Mouse (Mus musculus): ENCODE results near the gene Entpd1. TPM values are rescaled to one million over a fixed set of nuclear protein-coding genes. Genes with fewer than 3 reads are reported as not detected.

Gene Entpd1
- total RNA-seq, 2 experiments from 2014 or later: 29.3 to 31.0 TPM

DNA sequence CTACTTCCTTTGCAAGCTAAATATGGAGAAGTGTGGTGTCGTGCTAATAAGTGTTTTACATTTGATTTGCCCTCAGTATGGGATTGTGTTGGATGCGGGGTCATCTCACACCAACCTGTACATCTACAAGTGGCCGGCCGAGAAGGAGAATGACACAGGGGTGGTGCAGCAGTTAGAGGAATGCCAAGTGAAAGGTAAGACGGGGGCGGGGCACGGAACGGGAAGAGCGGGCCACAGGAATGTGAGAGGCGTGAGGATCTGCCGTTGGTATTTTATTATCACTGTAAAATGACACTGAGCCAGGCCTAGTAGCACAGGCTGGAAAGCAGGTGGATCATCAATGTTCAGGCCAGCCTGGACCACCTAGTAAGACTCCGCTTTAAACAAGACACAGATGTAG, 108.2 kb downstream of the Entpd1 start:
- no peak for DNase-seq (ENCODE audit: low spot score in 2 of 2)

DNA sequence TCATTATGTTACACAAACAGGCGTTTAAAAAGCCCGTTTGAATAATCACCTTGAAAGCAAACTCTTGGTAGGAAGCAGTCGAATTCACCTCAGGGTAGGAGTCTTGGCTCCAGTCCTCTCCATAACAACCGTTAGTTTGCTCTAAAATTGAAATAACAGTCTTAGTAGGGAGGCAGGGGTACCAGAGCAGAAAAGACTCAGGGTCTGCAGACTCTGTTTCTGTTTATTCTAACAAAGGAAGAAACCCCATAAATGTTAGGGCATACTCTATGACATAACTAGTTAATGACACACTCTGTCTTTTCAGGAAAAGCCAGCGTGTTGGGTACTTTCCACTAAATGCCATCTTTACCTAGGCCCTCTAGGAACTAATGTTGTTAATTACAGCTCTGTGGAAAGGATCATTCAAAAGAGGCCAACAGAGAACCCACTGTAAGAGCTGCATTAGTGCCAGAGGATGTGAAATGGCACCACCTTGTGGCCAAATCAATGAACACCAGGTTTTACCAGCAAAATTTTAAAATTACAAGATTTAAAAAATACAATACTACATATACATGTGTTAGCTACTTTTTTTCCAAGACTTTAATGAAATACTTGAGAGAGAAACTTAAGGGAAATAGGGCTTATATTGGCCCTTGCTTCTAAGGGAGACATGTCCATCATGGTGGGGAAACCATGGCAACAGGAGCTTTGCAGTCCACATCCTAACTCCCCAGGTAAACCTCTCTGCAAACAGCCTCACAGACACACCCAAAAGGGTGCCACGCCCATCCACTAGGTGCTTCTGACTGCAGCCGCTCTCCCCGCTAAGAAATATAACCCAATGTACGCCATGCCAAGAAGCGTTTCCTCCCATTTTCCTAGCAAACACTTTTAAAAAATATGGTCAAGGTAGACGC, 110.2 kb downstream of the Entpd1 start:
- DNase-seq (ENCODE audit: low spot score in 2 of 2): peak in 1 of 2 experiments; percentile 38

DNA sequence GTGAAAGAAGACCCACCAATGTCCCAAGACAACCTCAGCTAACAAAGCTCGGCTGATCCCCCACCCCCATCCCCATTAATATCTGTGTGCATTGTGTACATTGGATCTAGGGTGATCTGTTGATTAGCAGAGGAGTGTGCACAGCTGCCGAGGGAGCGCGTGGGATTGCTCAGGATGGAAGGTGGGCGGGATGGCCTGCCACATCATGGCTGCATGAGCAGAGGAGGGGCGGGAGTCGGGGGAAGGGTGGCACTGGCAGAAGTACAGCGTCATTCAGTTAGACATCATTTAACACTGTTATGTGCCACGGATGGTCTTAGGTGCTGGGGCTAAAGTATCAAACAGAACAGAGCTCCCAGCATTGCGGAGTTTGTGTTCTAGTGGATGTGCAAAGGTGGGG, 111.3 kb downstream of the Entpd1 start:
- no peak for DNase-seq (ENCODE audit: low spot score in 2 of 2)

DNA sequence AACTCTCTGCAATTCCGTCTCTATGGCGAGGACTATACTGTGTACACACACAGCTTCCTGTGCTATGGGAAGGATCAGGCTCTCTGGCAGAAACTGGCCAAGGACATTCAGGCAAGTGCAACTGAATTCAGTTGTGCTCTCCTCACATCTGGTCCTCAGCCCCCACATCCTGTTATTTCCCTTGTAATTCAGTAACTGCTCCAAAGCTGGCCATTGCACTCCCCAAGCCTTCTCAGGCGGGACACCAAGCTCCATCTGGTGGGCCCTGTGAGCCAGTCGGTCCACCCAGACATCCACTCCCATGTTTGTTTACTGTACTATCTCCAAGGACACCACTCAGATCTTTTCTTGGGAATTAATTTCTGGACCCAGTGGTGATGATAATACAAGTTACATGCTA, 114.0 kb downstream of the Entpd1 start:
- peak in 1 of 2 experiments; percentile 30 for DNase-seq (ENCODE audit: low spot score in 2 of 2)

DNA sequence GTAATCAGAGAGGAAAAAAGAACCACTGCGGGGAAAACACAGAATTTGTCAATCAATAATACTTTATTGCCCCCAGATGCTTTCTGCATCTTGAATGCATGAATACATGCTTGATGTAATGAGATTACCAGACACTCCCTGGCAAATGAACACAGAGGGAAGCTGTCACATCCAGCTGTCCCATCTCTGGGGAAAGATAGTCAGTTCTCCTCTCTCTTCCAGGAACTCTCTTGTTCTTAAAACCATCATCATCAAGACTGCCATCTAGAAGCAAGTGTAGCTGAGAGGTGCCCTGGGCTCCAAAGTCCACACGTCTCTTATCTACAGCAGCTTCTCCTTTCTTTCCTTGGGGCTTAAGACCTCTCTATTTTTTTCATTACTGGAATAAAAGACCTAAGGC, 114.4 kb downstream of the Entpd1 start:
- no peak for DNase-seq (ENCODE audit: low spot score in 2 of 2)

DNA sequence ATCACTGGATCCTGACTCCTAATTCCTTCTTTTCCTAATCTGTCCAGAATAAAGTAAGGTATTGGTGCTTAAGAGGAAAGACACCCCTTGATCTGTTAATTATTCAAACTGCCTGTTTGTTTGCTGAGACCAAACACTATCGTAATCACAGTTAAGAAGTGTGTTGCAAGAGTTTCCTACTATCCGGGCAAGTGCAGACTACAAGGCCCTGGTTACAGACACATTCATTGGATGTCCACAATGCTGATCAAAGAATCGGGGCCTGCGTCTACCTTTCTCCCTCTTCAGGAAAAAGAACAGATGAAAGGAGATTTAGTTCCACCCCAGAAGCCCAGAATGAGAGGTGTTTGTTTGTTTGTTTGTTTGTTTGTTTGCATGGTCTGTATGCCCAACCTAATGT, 116.0 kb downstream of the Entpd1 start:
- no peak for DNase-seq (ENCODE audit: low spot score in 2 of 2)

DNA sequence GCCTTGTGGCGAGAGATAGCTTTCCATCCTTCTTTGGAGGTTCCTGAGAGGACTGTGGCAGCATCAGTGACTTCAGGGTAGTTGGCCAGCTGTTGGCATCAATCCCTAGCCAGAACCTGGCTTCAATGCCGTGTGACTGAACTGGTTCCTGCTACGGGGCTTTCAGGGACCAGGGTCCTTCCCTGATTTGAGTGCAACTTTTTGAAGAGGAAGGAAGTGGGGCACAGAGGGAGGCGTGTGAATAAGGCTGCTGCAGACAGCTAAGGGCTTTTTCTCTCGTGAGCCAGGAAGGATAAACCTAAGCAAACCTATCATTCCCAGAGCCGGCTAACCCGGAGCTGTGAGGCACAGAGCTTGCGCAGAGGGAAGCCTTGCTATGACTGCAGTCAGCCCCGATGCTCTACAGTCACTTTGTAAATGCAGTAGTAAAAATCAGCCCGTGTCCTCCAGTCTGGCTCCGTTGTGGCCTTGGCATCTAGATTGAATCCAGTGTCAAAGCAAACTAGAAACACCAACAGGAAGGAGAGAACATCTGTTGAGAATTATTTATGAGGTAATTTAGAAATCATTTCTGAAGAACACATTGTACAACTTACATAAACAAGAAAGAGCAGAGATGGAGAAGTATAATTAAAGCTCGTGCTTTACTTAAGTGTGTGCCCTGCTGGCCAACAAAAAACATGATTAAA, 116.7 kb downstream of the Entpd1 start:
- DNase-seq (ENCODE audit: low spot score in 2 of 2): no peak

DNA sequence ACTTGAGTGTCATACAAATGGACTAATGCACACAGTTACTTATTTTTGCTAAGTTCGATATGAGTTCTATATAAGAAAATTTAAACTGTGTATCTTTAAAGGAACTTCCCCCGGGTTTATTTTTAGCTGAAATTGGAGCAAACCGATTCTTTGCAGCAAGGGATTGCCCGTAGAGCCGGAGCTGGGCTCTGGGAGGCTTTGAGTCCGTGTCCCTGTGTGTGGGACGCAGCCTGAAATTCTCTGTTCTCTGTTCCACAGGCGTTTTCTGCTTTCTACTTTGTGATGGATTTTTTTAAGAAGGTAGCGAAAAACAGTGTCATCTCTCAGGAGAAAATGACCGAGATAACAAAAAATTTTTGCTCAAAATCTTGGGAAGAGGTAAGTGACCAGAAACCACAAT, 121.2 kb downstream of the Entpd1 start:
- DNase-seq (ENCODE audit: low spot score in 2 of 2): no peak

DNA sequence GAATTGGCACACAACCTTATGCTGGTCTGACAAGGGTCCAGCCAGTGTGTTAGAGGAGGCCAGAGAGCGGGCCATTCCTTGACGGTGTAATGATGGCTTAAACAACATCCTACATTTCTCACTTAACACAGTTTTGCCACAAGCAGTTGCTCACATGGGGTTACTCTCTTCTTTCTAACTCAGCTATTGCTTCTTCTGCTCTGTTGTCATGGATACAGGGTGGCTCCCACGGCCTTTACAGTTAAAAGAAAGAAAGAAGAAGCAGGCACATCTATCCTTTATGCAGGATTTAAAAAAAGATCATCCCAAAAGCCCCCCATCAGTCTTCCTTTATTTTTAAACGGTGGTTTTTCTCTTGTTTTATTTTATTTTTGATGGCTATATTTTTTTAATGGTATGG, 121.7 kb downstream of the Entpd1 start:
- no peak for DNase-seq (ENCODE audit: low spot score in 2 of 2)

DNA sequence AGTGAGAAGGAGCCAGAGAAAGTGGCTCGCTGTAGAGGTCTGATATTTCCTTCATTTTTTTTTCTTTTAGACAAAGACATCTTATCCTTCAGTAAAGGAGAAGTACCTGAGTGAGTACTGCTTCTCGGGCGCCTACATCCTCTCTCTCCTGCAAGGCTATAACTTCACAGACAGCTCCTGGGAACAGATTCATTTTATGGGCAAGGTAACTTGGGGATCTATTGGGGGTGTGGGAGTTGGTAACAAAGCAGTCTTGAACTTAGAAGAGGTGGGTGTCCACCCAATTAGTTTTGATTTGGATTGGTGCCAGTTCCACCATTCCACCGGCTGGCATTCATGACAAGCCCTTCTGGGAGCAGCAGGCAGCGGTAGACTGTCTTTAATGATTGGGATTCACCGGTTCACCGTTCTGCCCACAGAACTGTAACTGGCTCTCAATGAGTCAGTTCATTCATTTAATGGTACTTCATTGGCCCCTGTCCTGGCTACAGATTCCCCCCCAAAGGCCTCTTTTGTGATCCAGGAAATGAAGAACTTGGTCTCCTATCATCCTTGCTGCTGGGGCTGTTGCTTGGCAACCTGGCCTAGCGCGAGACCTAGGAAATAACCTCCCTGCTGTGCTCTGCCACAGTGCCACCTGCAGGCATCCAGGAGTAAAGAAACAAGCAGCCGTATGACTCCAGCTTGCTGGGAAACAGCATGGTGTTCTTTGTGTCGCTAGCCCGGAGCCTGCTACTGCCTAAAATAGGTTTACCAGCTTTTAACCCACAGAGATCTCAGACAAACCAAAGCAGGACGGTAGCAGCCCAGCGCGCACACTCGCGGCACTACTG, 124.7 kb downstream of the Entpd1 start:
- peak; percentile 42 to 65 for DNase-seq (ENCODE audit: low spot score in 2 of 2)

DNA sequence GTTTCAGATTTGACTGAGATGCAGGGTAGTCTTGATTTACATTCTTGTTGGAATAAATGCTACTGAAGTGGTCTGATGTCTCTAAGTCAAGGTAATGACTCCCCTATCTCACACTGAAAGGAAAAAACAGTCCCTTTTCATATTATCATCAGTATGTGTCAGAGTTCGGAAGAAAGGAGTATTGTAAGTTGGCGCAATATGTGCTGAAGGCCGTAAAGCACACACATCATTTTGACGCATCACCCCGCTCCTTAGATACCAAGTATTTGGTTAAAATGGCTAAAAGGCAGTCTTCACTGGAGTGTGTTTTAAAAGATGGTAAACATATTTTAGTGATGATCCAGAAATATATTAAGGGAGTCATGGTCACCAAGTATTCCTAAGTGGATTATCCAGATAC, 125.4 kb downstream of the Entpd1 start:
- no peak for DNase-seq (ENCODE audit: low spot score in 2 of 2)

DNA sequence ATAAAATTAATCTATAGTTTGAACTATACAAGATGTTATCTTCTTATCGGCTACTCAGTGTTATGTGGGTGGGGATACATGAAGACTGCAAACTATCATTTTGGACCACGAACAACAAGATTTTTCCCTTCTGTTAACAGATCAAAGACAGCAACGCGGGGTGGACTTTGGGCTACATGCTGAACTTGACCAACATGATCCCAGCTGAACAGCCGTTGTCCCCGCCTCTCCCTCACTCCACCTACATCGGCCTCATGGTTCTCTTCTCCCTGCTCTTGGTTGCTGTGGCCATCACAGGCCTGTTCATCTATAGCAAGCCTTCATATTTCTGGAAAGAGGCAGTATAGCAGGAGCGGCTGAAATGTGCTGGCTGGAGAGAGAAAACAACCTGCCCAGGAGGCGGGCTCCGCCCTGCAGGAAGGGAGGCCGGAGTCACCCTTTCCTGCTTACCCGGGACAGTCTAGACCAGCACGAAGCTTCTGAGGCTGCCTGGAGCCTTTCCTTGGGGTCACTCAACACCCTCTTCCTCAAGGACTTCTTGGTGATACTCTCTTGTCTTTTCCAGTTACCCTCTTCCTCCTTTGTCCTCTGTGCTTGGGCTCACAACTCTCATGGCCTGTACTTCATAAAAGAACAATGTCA, 126.6 kb downstream of the Entpd1 start:
- DNase-seq (ENCODE audit: low spot score in 2 of 2): no peak

DNA sequence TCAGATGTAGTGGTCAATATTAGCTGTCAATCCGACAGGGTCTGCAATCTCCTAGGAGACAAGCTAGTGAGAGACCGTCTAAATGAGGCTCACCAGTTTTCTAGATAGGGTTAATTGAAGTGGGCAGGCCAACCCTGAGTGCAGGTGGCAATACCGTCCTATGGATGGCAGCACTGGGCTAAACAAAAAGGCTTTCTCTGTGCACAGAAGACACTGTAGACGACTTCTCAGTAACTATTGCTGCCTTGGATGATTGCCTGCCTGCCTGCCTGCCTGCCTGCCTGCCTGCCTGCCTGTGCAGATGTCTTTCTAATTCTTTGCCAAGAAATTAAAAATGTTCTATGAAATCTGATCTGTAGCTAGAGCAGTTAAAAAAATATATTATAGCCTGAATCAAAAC, 134.4 kb downstream of the Entpd1 start:
- DNase-seq (ENCODE audit: low spot score in 2 of 2): no peak

DNA sequence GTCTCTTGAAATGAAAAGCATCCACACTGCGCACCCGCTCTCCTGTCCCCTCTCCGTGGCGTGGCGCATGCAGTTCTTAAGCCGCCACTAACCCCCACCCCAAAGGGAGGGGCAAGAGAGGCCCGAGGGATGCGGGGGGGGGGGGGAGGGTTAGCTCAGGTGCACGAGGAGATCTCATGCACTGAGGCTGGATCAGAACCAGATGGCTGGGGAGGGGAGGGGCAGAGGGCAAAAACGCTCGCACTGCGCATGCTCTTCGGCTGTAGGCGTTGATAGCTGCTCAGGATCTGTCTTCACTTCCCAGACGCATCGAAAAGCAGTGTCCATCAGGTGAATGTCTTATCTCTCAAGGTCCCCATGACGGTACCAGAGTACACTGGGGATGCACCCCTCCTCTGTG, 136.4 kb downstream of the Entpd1 start, which contains the start of gene Cc2d2b:
Gene Cc2d2b (plus strand): TSS at position 195 of the 400 bp plus-strand sequence.
- DNase-seq (ENCODE audit: low spot score in 2 of 2): no peak

DNA sequence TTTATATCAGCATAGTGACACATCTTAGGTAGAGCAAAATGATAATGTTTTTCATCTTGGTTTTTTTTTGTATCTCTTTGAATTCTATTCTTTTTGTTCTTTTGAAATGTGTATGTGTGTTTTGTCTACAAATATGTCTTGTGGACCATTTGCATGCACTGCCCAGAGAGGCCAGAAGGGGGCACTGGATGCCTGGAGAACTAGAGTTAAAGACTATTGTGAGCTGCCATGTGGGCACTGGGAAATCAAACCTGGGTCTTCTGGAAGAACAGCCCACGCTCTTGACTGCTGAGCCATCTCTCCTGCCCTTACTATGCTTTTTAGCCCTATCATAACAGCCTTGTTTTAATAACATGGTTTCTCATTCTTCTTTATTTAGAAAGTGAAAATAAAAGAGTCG, 142.1 kb downstream of the Entpd1 start:
- DNase-seq (ENCODE audit: low spot score in 2 of 2): peak in 1 of 2 experiments; percentile 21

DNA sequence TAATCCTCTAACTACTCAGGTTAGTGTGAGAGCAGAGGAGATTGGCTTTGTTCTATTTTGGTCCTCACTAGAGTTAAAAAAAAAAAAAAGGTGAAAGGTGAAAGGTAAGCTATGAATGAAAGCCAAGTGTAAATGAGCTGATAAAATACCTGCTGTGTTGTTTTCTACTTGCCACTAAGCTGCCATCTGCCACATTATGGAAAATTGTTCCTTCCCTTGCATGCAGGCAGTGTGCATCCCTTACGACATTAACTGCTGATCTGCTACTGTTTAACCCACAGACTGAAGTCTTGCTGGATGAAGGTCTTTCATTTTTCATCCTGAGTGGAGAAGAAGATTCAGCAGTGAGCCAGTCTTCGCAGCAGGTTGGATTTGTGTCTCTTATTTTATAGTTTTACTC, 147.9 kb downstream of the Entpd1 start:
- no peak for DNase-seq (ENCODE audit: low spot score in 2 of 2)

DNA sequence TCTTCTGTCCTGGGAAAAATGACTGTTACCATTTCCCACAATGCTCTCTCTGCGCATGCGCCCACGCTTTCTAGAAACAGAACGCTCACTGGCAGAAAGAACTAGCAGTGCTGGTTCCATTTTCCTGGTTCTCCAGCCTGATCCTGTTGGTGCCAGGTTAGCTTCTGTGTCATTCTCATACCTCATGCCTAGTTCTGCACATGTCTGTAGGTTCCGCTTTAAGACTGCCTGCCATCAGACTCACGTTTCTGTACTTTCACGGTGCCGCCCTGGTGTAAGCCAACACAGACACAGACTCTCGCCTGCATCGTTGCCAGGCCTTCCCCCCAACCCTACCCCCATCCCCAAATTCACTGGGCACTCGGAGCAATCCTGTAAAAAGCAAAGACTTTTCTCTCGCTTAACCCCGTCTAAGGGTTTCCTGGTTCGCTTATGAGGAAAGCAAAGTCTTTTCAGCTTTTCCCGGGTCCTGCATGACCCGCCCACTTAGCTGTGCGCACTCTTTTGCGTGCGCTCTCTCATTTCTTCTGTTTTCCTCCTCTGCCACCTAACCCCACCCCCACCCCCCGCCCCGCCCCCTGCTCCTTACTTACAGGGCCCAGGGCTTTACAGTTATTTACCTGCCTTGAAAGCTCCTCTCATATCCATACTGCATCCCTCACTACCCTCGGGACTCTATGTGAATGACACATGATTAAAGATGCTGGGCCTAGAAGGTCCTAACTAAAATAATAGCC, 150.0 kb downstream of the Entpd1 start:
- DNase-seq (ENCODE audit: low spot score in 2 of 2): no peak

DNA sequence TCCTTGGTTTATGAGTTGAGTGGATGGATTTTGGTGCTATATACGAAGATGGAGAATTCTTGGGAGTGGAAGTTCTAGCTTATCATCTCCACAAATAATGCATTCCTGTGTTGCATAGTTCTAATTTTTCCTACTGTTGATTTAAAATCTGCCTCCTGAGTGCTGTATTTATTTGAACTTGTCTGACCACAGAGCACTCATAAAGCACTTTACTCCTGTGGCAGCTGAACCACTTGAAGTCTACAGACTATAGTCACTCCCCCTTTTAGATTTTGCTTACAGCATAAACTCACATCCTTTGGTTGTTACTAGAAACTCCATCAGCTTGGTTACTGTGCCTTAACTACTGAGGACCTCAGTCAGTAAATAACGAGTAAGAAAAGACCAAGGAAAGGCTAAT, 155.0 kb downstream of the Entpd1 start:
- DNase-seq (ENCODE audit: low spot score in 2 of 2): no peak

DNA sequence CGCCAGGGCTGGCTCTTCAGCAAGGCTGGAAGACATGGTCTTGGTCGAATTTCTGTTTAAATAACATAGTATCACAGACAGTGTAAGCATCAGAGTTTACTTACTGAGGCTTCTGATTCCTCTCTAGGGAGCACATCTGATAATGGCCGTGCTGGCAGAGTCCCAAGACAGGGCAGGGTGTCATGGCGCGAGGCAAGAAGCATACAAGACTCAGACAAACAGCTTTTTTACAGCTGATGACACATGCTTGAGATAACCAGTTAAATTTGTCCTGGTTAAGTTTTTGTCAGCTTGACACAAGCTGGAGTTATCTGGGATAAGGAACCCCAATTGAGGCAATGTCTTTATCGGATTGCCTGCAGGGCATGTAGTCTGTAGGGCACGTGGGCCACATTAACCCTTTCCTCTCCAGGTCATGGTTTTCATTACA, 157.2 kb downstream of the Entpd1 start:
- no peak for DNase-seq (ENCODE audit: low spot score in 2 of 2)

DNA sequence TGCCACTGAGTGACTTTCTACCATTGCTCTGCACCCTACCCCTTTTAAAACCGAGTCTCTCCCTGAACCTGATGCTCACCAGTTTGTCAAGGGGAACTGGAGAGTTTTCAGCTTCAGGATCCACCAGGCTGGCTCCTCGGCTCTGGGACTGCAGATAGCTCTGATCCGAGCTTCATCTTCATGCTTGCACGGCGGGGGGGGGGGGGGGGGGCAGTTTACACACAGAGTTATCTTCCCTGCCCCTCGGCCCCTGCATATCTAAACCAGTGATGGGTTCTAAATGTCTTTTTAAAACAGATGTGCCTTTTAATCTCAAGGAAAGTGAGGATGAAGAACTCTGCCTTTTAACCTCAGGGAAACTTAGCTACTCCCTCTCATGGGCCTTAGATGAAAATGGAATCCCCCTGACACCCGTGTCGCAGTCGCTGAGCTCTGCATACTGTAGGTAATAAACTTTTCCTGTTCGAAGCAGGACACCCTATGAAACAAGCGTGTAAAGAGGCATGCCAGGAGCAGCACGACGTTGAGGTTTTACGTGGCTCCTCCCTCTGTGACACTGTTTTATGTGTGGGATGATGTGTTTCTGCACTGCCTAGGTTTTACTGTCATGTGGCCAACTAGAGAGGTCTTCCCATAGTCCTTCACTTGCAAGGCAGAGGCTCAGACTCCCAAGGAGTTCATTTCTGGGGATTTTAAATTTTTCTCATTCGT, 176.0 kb downstream of the Entpd1 start:
- DNase-seq (ENCODE audit: low spot score in 2 of 2): no peak

Measured in gastrocnemius, postnatal 4 days (tissue).